Comparison of ENCODE assay signal across 8 mouse cellular contexts in the genomic region with DNA sequence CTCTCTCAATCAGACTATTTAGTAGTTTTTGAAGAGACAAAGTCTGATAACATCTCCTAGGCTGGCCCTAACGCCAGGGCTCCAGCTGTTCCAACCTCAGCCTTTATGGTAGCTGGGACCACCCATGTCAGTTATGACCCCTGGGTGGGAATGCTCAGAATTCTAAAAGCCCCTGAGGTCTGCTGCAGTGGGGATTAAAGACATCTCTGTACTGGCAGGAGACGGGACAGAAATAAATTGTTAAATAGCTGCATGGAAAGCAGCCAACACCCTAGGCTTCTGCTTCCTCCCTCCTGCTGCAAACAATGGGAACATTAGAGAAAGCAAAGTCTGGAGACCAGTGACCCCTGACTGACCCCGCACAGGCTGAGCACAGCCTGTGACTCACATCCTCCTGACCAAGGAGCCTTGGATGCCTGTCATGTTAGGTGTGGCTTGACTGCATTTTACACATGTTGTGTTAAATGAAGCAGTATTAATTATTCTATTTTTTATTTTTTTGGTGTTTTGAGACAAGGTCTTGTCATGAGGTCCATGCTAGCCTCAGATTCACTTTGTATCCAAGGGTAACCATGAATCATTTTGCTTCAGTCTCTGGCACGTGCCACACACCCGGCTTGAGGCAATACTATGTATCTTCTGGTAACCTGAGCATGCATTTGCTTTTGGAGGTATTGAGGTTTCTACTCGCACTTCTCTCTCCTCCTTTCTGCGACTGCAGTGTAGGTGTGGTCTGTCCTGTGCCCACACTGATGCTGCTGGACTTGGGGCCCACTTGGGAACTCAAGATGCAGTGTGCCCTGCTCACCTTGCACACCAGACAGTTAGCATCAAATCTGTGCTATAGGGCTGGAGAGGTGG. TPM values are rescaled to one million over a fixed set of nuclear protein-coding genes. Genes with fewer than 3 reads are reported as not detected.
A peak's percentile ranks its signal among the peaks of the same experiment; 100 is the strongest.
DNase-seq lines count a peak whose midpoint lies in the region; ATAC-seq and TF ChIP-seq lines count a peak whose summit lies in the region.

No protein-coding gene starts in this region.

- no peak overlapping the region for H3K4me2 ChIP-seq in lung, embryonic 16.5 days (ENCODE audit: low read depth, low read length)

- no peak for TF ChIP-seq EP300 in MEL (IDR thresholded peaks at IDR 0.05; ENCODE audit: low read depth in 1 of 2, low read length in 2 of 2)

- H3K4me1 ChIP-seq in MEL (ENCODE audit: control insufficient read depth in 1 of 2, insufficient read depth in 2 of 2, low read length in 2 of 2) = peaks cover 0 to 7% of the 10 kb centered on the region in 2 experiments; a peak in 2 of 4 replicates
- peaks cover 15% of the 10 kb centered on the region for H3K4me1 ChIP-seq in lung, embryonic 16.5 days (replicated peaks; ENCODE audit: control insufficient read depth, insufficient read depth, low read length)

- H3K36me3 ChIP-seq in MEL (ENCODE audit: control insufficient read depth in 1 of 2, insufficient read depth in 2 of 2, low read length in 2 of 2) = 0 out of 4 replicates have a peak, but pooled peaks cover 0 to 3% of the 10 kb centered on the region in 2 experiments
- H3K36me3 ChIP-seq in lung, embryonic 16.5 days (ENCODE audit: control insufficient read depth, insufficient read depth, low read length) = no peaks in the 10 kb centered on the region

- TF ChIP-seq RAD21 in MEL (IDR thresholded peaks at IDR 0.05; ENCODE audit: low read depth, low read length) = no peak

- no peak for TF ChIP-seq POLR2A in MEL (IDR thresholded peaks at IDR 0.05; ENCODE audit: control insufficient read depth in 1 of 2, insufficient read depth in 1 of 2, low read depth in 1 of 2, low read length in 2 of 2, poor library complexity in 1 of 2)

- 11% methylated on average over 7 of the region's 7 CpGs for WGBS in lung, embryonic 16.5 days

- H3K27ac ChIP-seq in MEL (ENCODE audit: control insufficient read depth, low read depth, low read length) = no peak overlapping the region
- H3K27ac ChIP-seq in lung, embryonic 16.5 days (ENCODE audit: low read length) = peak overlapping the region; percentile 86

- no peaks in the 10 kb centered on the region for H3K27me3 ChIP-seq in MEL (ENCODE audit: control insufficient read depth in 1 of 2, insufficient read depth in 2 of 2, low read length in 2 of 2)
- H3K27me3 ChIP-seq in lung, embryonic 16.5 days (ENCODE audit: control insufficient read depth, insufficient read depth, low read depth, low read length) = no peaks in the 10 kb centered on the region

- no peaks in the 10 kb centered on the region for H3K79me2 ChIP-seq in MEL (ENCODE audit: control insufficient read depth, insufficient read depth, low read length, poor library complexity)

- DNase-seq in MEL (ENCODE audit: low read depth, low spot score) = peak; percentile 29
- DNase-seq in embryo, embryonic 11.5 days (ENCODE audit: low read depth, low spot score) = peak; percentile 62
- DNase-seq in heart, adult 8-10 months (ENCODE audit: low spot score) = peak; percentile 89
- DNase-seq in kidney, adult 8-10 months = peak; percentile 84 to 86
- DNase-seq in ovary, postnatal 36 days (ENCODE audit: low spot score) = peak; percentile 52
- no peak for DNase-seq in spleen, adult 18-20 months
- no peak for DNase-seq in cerebellum, adult 9-10 months

- H3K9ac ChIP-seq in MEL (ENCODE audit: control insufficient read depth, low read depth, low read length, poor library complexity, severe bottlenecking) = no peak overlapping the region
- no peak overlapping the region for H3K9ac ChIP-seq in lung, embryonic 16.5 days (ENCODE audit: low read length)

- no peak for TF ChIP-seq CTCF in MEL (IDR thresholded peaks at IDR 0.05 in 2 of 3, conservative IDR thresholded peaks at IDR 0.05 in 1 of 3; ENCODE audit: control insufficient read depth in 1 of 3, insufficient read depth in 1 of 3, low read depth in 2 of 3, low read length in 3 of 3, poor library complexity in 1 of 3, severe bottlenecking in 1 of 3)

- H3K9me3 ChIP-seq in MEL (replicated peaks; ENCODE audit: insufficient read depth, low read length) = no peaks in the 10 kb centered on the region
- no peaks in the 10 kb centered on the region for H3K9me3 ChIP-seq in lung, embryonic 16.5 days (ENCODE audit: control insufficient read depth, low read length)

- peak; percentile 94 for ATAC-seq in lung, embryonic 16.5 days (ENCODE audit: low read depth)

- H3K4me3 ChIP-seq in MEL (ENCODE audit: control insufficient read depth in 1 of 2, insufficient read depth in 1 of 2, low read depth in 2 of 2, low read length in 2 of 2) = no peak overlapping the region
- no peak overlapping the region for H3K4me3 ChIP-seq in lung, embryonic 16.5 days (ENCODE audit: low read length)

TF ChIP-seq in MEL, 35 proteins besides CTCF, POLR2A, EP300 and RAD21:
- TF ChIP-seq MEF2A (IDR thresholded peaks at IDR 0.05; ENCODE audit: extremely low read depth, insufficient replicate concordance, low read depth, low read length, poor library complexity, severe bottlenecking) = no peak
- TF ChIP-seq POLR2AphosphoS2 (IDR thresholded peaks at IDR 0.05; ENCODE audit: low read length) = no peak
- TF ChIP-seq ZMIZ1 (IDR thresholded peaks at IDR 0.05; ENCODE audit: low read depth, low read length) = no peak
- no peak for TF ChIP-seq GATA1 (IDR thresholded peaks at IDR 0.05; ENCODE audit: low read depth, low read length)
- TF ChIP-seq MYB (IDR thresholded peaks at IDR 0.05; ENCODE audit: low read depth, low read length) = no peak
- no peak for TF ChIP-seq ZC3H11A (IDR thresholded peaks at IDR 0.05; ENCODE audit: low read depth, low read length)
- no peak for TF ChIP-seq KAT2A (conservative IDR thresholded peaks at IDR 0.05; ENCODE audit: low read depth, low read length)
- TF ChIP-seq MAZ (IDR thresholded peaks at IDR 0.05; ENCODE audit: low read depth, low read length) = no peak
- TF ChIP-seq BHLHE40 (IDR thresholded peaks at IDR 0.05; ENCODE audit: borderline replicate concordance, low read depth, low read length) = no peak
- TF ChIP-seq ELF1 (IDR thresholded peaks at IDR 0.05; ENCODE audit: low read depth, low read length) = no peak
- TF ChIP-seq ZKSCAN1 (IDR thresholded peaks at IDR 0.05; ENCODE audit: low read depth, low read length) = no peak
- no peak for TF ChIP-seq NELFE (IDR thresholded peaks at IDR 0.05; ENCODE audit: low read depth, low read length)
TF ChIP-seq in MEL: peak in this region for 0.

RNA-seq across cellular contexts. Expression of gene Tpt1, which starts 18.9 kb away (rescaled TPM):
- total RNA-seq in MEL (2012; rRNA removed) = 652 and 695 TPM in 2 replicates
- 1,000 to 10,000 TPM in 1 of 2 experiments, 100 to 1,000 TPM in 1; 817 to 1,342 TPM for polyA plus RNA-seq in MEL (2012; ENCODE audit: insufficient read depth in 1 of 2, insufficient read length in 2 of 2, low read depth in 1 of 2, low replicate concordance in 2 of 2, missing spikeins in 1 of 2)
- total RNA-seq in heart, adult 8-10 months (2022) = 1,000 to 10,000 TPM; 2,668 to 3,319 (median 3,029) TPM
- polyA plus RNA-seq in lung, embryonic 16.5 days (2015; fragmentation: Nextera tagmentation; extraction: Ambion mirVana) = 979 and 987 TPM in 2 replicates

Comparison
In these comparisons a context has a peak if more than half of its experiments do, and no peak if none do; other contexts are left out.
1. DNase-seq: peak in MEL (single experiment), embryo, embryonic 11.5 days (single experiment), heart, adult 8-10 months (single experiment), kidney, adult 8-10 months (2 of 2) and ovary, postnatal 36 days (single experiment); none in spleen, adult 18-20 months (0 of 2) and cerebellum, adult 9-10 months (single experiment).